Comparison of ENCODE assay signal across 8 mouse cellular contexts in the genomic region with DNA sequence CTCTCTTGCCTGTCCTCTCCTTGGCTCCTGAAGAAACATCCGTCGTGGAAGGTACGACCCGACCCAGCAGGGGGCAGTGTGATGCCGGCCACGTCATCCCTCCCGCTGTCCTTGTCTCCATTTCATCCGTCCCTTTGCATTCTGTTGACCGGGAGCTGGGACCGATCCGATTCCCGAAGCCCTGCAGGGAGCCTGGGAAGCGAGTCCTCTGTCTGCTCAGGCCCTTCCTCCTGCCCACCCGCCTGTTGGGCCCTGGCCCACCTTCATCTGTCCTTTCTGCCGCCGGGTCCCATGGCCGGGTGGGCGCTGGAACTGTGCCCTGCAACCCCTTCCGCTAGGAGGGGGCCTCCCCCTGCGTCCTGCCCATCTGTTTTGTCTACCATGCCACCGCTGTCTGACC. TPM values are rescaled to one million over a fixed set of nuclear protein-coding genes. Genes with fewer than 3 reads are reported as not detected.
DNase-seq lines count a peak whose midpoint lies in the region; ATAC-seq and TF ChIP-seq lines count a peak whose summit lies in the region.
"Had no signal": no experiment of that assay in that cellular context is flagged by ENCODE, and none has a peak within 500 bp of the region (broad histone marks: within the 10 kb centered on the region; RNA-seq: fewer than 3 reads in every experiment).

No protein-coding gene starts in this region.

- no peaks in the 10 kb centered on the region for H3K9me3 ChIP-seq in forebrain, embryonic 15.5 days
- H3K9me3 ChIP-seq in midbrain, embryonic 11.5 days (ENCODE audit: control insufficient read depth, low read length): no peaks in the 10 kb centered on the region
- no peaks in the 10 kb centered on the region for H3K9me3 ChIP-seq in stomach, embryonic 16.5 days (replicated peaks; ENCODE audit: control insufficient read depth, low read length)

- H3K4me1 ChIP-seq in forebrain, embryonic 15.5 days: peaks cover 36% of the 10 kb centered on the region
- peaks cover 19% of the 10 kb centered on the region for H3K4me1 ChIP-seq in midbrain, embryonic 11.5 days (ENCODE audit: control insufficient read depth, insufficient read depth, low read length)
- H3K4me1 ChIP-seq in stomach, embryonic 16.5 days (ENCODE audit: control insufficient read depth, insufficient read depth, low read length): peaks cover 12% of the 10 kb centered on the region

- peak; percentile 85 for DNase-seq in MN1 (ENCODE audit: low spot score)
- DNase-seq in brain, embryonic 14.5 days (ENCODE audit: low read depth): peak; percentile 80
- DNase-seq in heart, postnatal 4 days: peak; percentile 93
- peak; percentile 79 to 80 for DNase-seq in left cerebral cortex, postnatal 14 days (ENCODE audit: low spot score in 2 of 2)
- peak; percentile 96 for DNase-seq in midbrain, embryonic 11.5 days (ENCODE audit: low spot score, missing footprints)

- WGBS in forebrain, embryonic 15.5 days: 23% methylated on average over 21 of the region's 21 CpGs
- 27% methylated on average over 21 of the region's 21 CpGs for WGBS in midbrain, embryonic 11.5 days
- WGBS in stomach, embryonic 16.5 days: 34% methylated on average over 21 of the region's 21 CpGs

- ATAC-seq in forebrain, embryonic 15.5 days (replicated peaks): no peak
- ATAC-seq in midbrain, embryonic 11.5 days (ENCODE audit: low FRiP score): no peak
- no peak for ATAC-seq in stomach, embryonic 16.5 days (ENCODE audit: insufficient read depth, low FRiP score)

- peaks cover 4% of the 10 kb centered on the region; the same call in 1 of the 2 replicates for H3K36me3 ChIP-seq in forebrain, embryonic 15.5 days
- H3K36me3 ChIP-seq in midbrain, embryonic 11.5 days (ENCODE audit: control insufficient read depth, insufficient read depth, low read length): no peaks in the 10 kb centered on the region
- no peaks in the 10 kb centered on the region for H3K36me3 ChIP-seq in stomach, embryonic 16.5 days (ENCODE audit: control insufficient read depth, insufficient read depth, low read length)

- peak overlapping the region; percentile 34; the same call in 1 of the 2 replicates for H3K9ac ChIP-seq in forebrain, embryonic 15.5 days (replicated peaks)
- peak overlapping the region; percentile 49 for H3K9ac ChIP-seq in midbrain, embryonic 11.5 days (ENCODE audit: low read length)
- H3K9ac ChIP-seq in stomach, embryonic 16.5 days (ENCODE audit: low read length): peak overlapping the region; percentile 67

- TF ChIP-seq CTCF in brain, embryonic 14.5 days (IDR thresholded peaks at IDR 0.05; ENCODE audit: borderline replicate concordance, extremely low read depth, insufficient read depth, insufficient read length): peak; percentile 79

- H3K27me3 ChIP-seq in forebrain, embryonic 15.5 days: no peaks in the 10 kb centered on the region
- no peaks in the 10 kb centered on the region for H3K27me3 ChIP-seq in midbrain, embryonic 11.5 days (ENCODE audit: control insufficient read depth, insufficient read depth, low read length)
- H3K27me3 ChIP-seq in stomach, embryonic 16.5 days (ENCODE audit: control insufficient read depth, insufficient read depth, low read length): no peaks in the 10 kb centered on the region

- no peak for TF ChIP-seq POLR2A in brain, embryonic 14.5 days (IDR thresholded peaks at IDR 0.05; ENCODE audit: borderline replicate concordance, extremely low read depth, insufficient read depth, insufficient read length, poor library complexity, severe bottlenecking)

- H3K4me3 ChIP-seq in forebrain, embryonic 15.5 days: peak overlapping the region; percentile 20; the same call in 1 of the 2 replicates
- no peak overlapping the region for H3K4me3 ChIP-seq in midbrain, embryonic 11.5 days (ENCODE audit: low read depth, low read length)
- H3K4me3 ChIP-seq in stomach, embryonic 16.5 days (replicated peaks; ENCODE audit: low read length): peak overlapping the region; percentile 30

- H3K27ac ChIP-seq in forebrain, embryonic 15.5 days (replicated peaks): no peak overlapping the region
- H3K27ac ChIP-seq in midbrain, embryonic 11.5 days (ENCODE audit: low read depth, low read length): no peak overlapping the region
- 0 out of 2 replicates have a peak overlapping the region, but pooled peaks have one; percentile 8 for H3K27ac ChIP-seq in stomach, embryonic 16.5 days (ENCODE audit: low read length)

- intact Hi-C loops in left cerebral cortex, postnatal 14 days (cut with DNase I): no loop called here

- H3K4me2 ChIP-seq in forebrain, embryonic 15.5 days (replicated peaks): peak overlapping the region; percentile 42
- peak overlapping the region; percentile 32 for H3K4me2 ChIP-seq in midbrain, embryonic 11.5 days
- peak overlapping the region; percentile 49 for H3K4me2 ChIP-seq in stomach, embryonic 16.5 days (ENCODE audit: low read depth, low read length)

RNA-seq across cellular contexts. Expression of a gene that starts 16.4 kb away (rescaled TPM):
- polyA plus RNA-seq in brain, embryonic 14.5 days (2012; rRNA removed): 48.4 and 64.1 TPM in 2 replicates
- polyA plus RNA-seq in forebrain, embryonic 15.5 days (2015; fragmentation: Nextera tagmentation; extraction: Ambion mirVana): 22.1 and 25.6 TPM in 2 replicates
- 1 to 10 TPM; 6.9 TPM for total RNA-seq in heart, postnatal 4 days (2021)
- total RNA-seq in left cerebral cortex, postnatal 14 days (2021): 100 to 1,000 TPM; 117 to 129 TPM
- polyA plus RNA-seq in midbrain, embryonic 11.5 days (2014; fragmentation: Nextera tagmentation; extraction: Ambion mirVana): 13.6 and 13.8 TPM in 2 replicates
- 4.5 and 5.2 TPM in 2 replicates for polyA plus RNA-seq in stomach, embryonic 16.5 days (2015; fragmentation: Nextera tagmentation; extraction: Ambion mirVana)

RNA-seq across cellular contexts. Expression of a gene that starts 41.9 kb away (rescaled TPM):
- 52.2 and 61.0 TPM in 2 replicates for polyA plus RNA-seq in brain, embryonic 14.5 days (2012; rRNA removed)
- 54.4 and 55.0 TPM in 2 replicates for polyA plus RNA-seq in forebrain, embryonic 15.5 days (2015; fragmentation: Nextera tagmentation; extraction: Ambion mirVana)
- total RNA-seq in heart, postnatal 4 days (2021): 10 to 100 TPM; 78.3 to 83.0 TPM
- total RNA-seq in left cerebral cortex, postnatal 14 days (2021): 10 to 100 TPM; 12.9 to 13.0 TPM
- polyA plus RNA-seq in midbrain, embryonic 11.5 days (2014; fragmentation: Nextera tagmentation; extraction: Ambion mirVana): 85.5 and 87.8 TPM in 2 replicates
- 30.1 and 38.5 TPM in 2 replicates for polyA plus RNA-seq in stomach, embryonic 16.5 days (2015; fragmentation: Nextera tagmentation; extraction: Ambion mirVana)
- total RNA-seq: hematopoietic stem cell, adult 5-6 weeks had no signal

RNA-seq across cellular contexts. Expression of a gene that starts 58.1 kb away (rescaled TPM):
- polyA plus RNA-seq in brain, embryonic 14.5 days (2012; rRNA removed): 4.3 and 4.9 TPM in 2 replicates
- 12.8 and 13.0 TPM in 2 replicates for polyA plus RNA-seq in forebrain, embryonic 15.5 days (2015; fragmentation: Nextera tagmentation; extraction: Ambion mirVana)
- total RNA-seq in heart, postnatal 4 days (2021): 1 to 10 TPM; 9.3 to 9.8 TPM
- 1 to 10 TPM; 8.2 to 9.3 TPM for total RNA-seq in left cerebral cortex, postnatal 14 days (2021)
- polyA plus RNA-seq in midbrain, embryonic 11.5 days (2014; fragmentation: Nextera tagmentation; extraction: Ambion mirVana): not detected in 2 replicates
- polyA plus RNA-seq in stomach, embryonic 16.5 days (2015; fragmentation: Nextera tagmentation; extraction: Ambion mirVana): 1.2 and 1.4 TPM in 2 replicates
- total RNA-seq: hematopoietic stem cell, adult 5-6 weeks had no signal
